Mouse (Mus musculus): ENCODE data around the gene Synm. TPM values are rescaled to one million over a fixed set of nuclear protein-coding genes. Genes with fewer than 3 reads are reported as not detected.
A peak's percentile ranks its signal among the peaks of the same experiment; 100 is the strongest.

Synm gene
- polyA plus RNA-seq, 1 experiment from 2014 or later = 1.3 TPM

GRCm38 (mm10) chr7:67788713-67789112 is 29.2 kb upstream of the Synm start:
- ATAC-seq (ENCODE audit: low FRiP score) (0 out of 2 replicates have a peak, but pooled peaks have one; percentile 50), DNase-seq (ENCODE audit: low spot score, missing footprints) (peak; percentile 97)
- 15% methylated on average over 10 of the region's 10 CpGs for WGBS
- Histone ChIP-seq H3K9me3 (ENCODE audit: control insufficient read depth, low read length) (no peaks in the 10 kb centered on the region), H3K4me1 (ENCODE audit: control insufficient read depth, insufficient read depth, low read length) (no peaks in the 10 kb centered on the region), H3K27ac (ENCODE audit: low read depth, low read length) (no peak overlapping the region), H3K27me3 (ENCODE audit: control insufficient read depth, insufficient read depth, low read length) (no peaks in the 10 kb centered on the region), H3K4me2 (no peak overlapping the region), H3K9ac (ENCODE audit: low read length) (no peak overlapping the region), H3K4me3 (ENCODE audit: low read depth, low read length) (no peak overlapping the region), H3K36me3 (ENCODE audit: control insufficient read depth, insufficient read depth, low read length) (no peaks in the 10 kb centered on the region)

DNA sequence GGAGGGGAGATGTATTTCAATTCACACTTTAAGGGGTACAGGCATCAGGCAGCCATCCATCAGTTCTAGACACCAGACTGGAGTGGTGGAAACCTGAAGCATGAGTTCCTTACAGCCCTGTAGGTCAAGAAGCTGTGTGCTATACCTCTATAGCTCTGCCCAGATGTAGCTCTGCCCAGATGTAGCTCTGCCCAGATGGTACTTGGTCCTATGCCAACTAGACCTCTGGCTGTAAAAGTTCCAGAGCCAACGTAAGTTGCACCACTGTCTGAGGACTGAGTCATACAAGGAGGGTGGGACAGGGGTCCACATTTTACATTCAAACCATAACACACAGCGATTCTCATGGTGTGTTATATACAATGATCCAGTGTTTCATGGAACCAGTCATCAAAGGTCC is 28.3 kb upstream of the Synm start:
- DNase-seq (ENCODE audit: low spot score, missing footprints) (no peak), ATAC-seq (ENCODE audit: low FRiP score) (no peak)
- H3K36me3 ChIP-seq (ENCODE audit: control insufficient read depth, insufficient read depth, low read length) = no peaks in the 10 kb centered on the region
- no peaks in the 10 kb centered on the region for H3K9me3 ChIP-seq (ENCODE audit: control insufficient read depth, low read length)
- H3K4me1 ChIP-seq (ENCODE audit: control insufficient read depth, insufficient read depth, low read length) = no peaks in the 10 kb centered on the region
- H3K4me2 ChIP-seq = no peak overlapping the region
- 71% methylated on average over 2 of the region's 2 CpGs for WGBS
- H3K27me3 ChIP-seq (ENCODE audit: control insufficient read depth, insufficient read depth, low read length) = no peaks in the 10 kb centered on the region
- no peak overlapping the region for H3K27ac ChIP-seq (ENCODE audit: low read depth, low read length)
- no peak overlapping the region for H3K4me3 ChIP-seq (ENCODE audit: low read depth, low read length)
- H3K9ac ChIP-seq (ENCODE audit: low read length) = no peak overlapping the region

GRCm38 (mm10) chr7:67776636-67777305 is 17.2 kb upstream of the Synm start:
- Histone ChIP-seq H3K27me3 (ENCODE audit: control insufficient read depth, insufficient read depth, low read length) (no peaks in the 10 kb centered on the region), H3K9ac (ENCODE audit: low read length) (no peak overlapping the region), H3K36me3 (ENCODE audit: control insufficient read depth, insufficient read depth, low read length) (no peaks in the 10 kb centered on the region), H3K27ac (ENCODE audit: low read depth, low read length) (no peak overlapping the region), H3K4me1 (ENCODE audit: control insufficient read depth, insufficient read depth, low read length) (0 out of 2 replicates have a peak, but pooled peaks cover 3% of the 10 kb centered on the region), H3K4me3 (ENCODE audit: low read depth, low read length) (no peak overlapping the region), H3K4me2 (no peak overlapping the region), H3K9me3 (ENCODE audit: control insufficient read depth, low read length) (no peaks in the 10 kb centered on the region)
- ATAC-seq (ENCODE audit: low FRiP score) (no peak), DNase-seq (ENCODE audit: low spot score, missing footprints) (peak; percentile 87)
- WGBS = 34% methylated on average over 12 of the region's 12 CpGs

- Histone ChIP-seq H3K27me3 (ENCODE audit: control insufficient read depth, insufficient read depth, low read length) (no peaks in the 10 kb centered on the region), H3K9me3 (ENCODE audit: control insufficient read depth, low read length) (no peaks in the 10 kb centered on the region), H3K4me3 (ENCODE audit: low read depth, low read length) (no peak overlapping the region), H3K4me2 (no peak overlapping the region), H3K27ac (ENCODE audit: low read depth, low read length) (no peak overlapping the region), H3K36me3 (ENCODE audit: control insufficient read depth, insufficient read depth, low read length) (no peaks in the 10 kb centered on the region), H3K4me1 (ENCODE audit: control insufficient read depth, insufficient read depth, low read length) (0 out of 2 replicates have a peak, but pooled peaks cover 3% of the 10 kb centered on the region), H3K9ac (ENCODE audit: low read length) (no peak overlapping the region)
- DNase-seq (ENCODE audit: low spot score, missing footprints) (no peak), ATAC-seq (ENCODE audit: low FRiP score) (no peak)
- 89% methylated on average over 3 of the region's 3 CpGs for WGBS
Measured at GRCm38 (mm10) chr7:67775623-67776022, 16.1 kb upstream of the Synm start.

GRCm38 (mm10) chr7:67772231-67772630 is 12.7 kb upstream of the Synm start:
- Histone ChIP-seq H3K36me3 (ENCODE audit: control insufficient read depth, insufficient read depth, low read length) (no peaks in the 10 kb centered on the region), H3K4me2 (no peak overlapping the region), H3K4me3 (ENCODE audit: low read depth, low read length) (no peak overlapping the region), H3K9ac (ENCODE audit: low read length) (no peak overlapping the region), H3K27ac (ENCODE audit: low read depth, low read length) (no peak overlapping the region), H3K9me3 (ENCODE audit: control insufficient read depth, low read length) (no peaks in the 10 kb centered on the region), H3K27me3 (ENCODE audit: control insufficient read depth, insufficient read depth, low read length) (no peaks in the 10 kb centered on the region), H3K4me1 (ENCODE audit: control insufficient read depth, insufficient read depth, low read length) (0 out of 2 replicates have a peak, but pooled peaks cover 3% of the 10 kb centered on the region)
- DNase-seq (ENCODE audit: low spot score, missing footprints) = peak; percentile 28
- 93% methylated on average over 9 of the region's 9 CpGs for WGBS
- ATAC-seq (ENCODE audit: low FRiP score) = no peak

DNA sequence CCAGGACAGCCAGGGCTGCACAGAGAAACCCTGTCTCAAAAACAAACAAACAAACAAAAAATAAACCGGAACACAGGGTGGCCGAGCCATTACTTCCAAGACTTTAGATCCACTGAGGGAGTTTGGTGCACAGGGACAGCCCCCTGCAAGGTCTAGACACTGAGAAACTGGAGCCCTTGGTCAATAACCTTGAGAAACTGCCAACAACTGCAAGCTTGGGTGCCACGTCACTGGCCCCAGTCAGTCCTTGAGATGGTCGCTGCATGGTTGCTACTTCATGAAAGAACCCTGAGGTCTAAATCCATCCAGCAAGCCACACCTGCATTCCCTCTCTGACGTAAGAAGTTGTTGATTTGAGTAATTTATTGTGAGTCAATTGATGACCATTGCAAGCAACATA is 9.9 kb upstream of the Synm start:
- Histone ChIP-seq H3K4me2 (no peak overlapping the region), H3K36me3 (ENCODE audit: control insufficient read depth, insufficient read depth, low read length) (no peaks in the 10 kb centered on the region), H3K4me1 (ENCODE audit: control insufficient read depth, insufficient read depth, low read length) (no peaks in the 10 kb centered on the region), H3K9ac (ENCODE audit: low read length) (no peak overlapping the region), H3K4me3 (ENCODE audit: low read depth, low read length) (no peak overlapping the region), H3K9me3 (ENCODE audit: control insufficient read depth, low read length) (no peaks in the 10 kb centered on the region), H3K27ac (ENCODE audit: low read depth, low read length) (no peak overlapping the region), H3K27me3 (ENCODE audit: control insufficient read depth, insufficient read depth, low read length) (no peaks in the 10 kb centered on the region)
- ATAC-seq (ENCODE audit: low FRiP score) (no peak), DNase-seq (ENCODE audit: low spot score, missing footprints) (no peak)
- WGBS = 93% methylated on average over 5 of the region's 5 CpGs

DNA sequence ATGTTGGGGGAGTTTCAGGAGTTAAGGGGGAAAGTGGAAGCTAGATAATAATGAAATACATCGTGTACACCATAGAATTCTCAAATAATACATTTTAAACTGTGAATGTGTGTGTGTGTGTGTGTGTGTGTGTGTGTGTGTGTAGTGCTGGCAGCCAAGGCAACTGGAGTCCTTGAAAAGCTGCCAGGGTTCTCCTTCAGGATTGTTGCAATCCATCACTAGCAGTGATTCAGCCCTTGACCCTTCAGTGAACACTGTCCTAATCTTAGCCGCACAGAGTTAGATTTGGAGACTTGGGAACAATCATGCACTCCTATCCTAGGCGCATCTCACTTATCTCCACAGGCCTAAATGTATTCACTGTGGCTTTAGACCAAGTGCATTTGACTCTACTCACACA is 8.6 kb upstream of the Synm start:
- Histone ChIP-seq H3K36me3 (ENCODE audit: control insufficient read depth, insufficient read depth, low read length) (no peaks in the 10 kb centered on the region), H3K27ac (ENCODE audit: low read depth, low read length) (no peak overlapping the region), H3K4me1 (ENCODE audit: control insufficient read depth, insufficient read depth, low read length) (no peaks in the 10 kb centered on the region), H3K4me2 (no peak overlapping the region), H3K9ac (ENCODE audit: low read length) (no peak overlapping the region), H3K4me3 (ENCODE audit: low read depth, low read length) (no peak overlapping the region), H3K9me3 (ENCODE audit: control insufficient read depth, low read length) (no peaks in the 10 kb centered on the region), H3K27me3 (ENCODE audit: control insufficient read depth, insufficient read depth, low read length) (no peaks in the 10 kb centered on the region)
- no peak for DNase-seq (ENCODE audit: low spot score, missing footprints)
- 93% methylated on average over 3 of the region's 3 CpGs for WGBS
- no peak for ATAC-seq (ENCODE audit: low FRiP score)

DNA sequence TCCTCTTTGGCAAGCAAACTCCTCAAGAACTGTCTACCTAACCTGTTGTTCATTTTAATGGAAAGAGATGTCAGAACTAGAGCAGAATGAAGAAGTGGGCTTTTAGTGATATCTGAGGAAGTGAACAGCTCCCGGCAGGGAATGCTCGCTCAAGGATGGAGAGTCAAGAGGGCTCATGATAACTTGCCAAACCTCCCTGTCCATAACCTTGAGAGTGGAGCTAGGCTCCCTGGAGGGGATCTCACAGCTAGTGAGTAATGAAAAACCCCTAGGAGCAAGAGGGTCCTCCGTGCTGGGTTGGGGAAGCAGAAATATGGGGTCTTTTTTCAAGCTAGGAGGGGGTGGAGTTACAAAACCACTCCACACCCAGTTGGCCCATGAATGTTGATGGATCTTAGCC is 4.1 kb upstream of the Synm start:
- peaks cover 2% of the 10 kb centered on the region; the same call in 1 of the 2 replicates for H3K4me1 ChIP-seq (ENCODE audit: control insufficient read depth, insufficient read depth, low read length)
- ATAC-seq (ENCODE audit: low FRiP score) (no peak), DNase-seq (ENCODE audit: low spot score, missing footprints) (no peak)
- peaks cover 3% of the 10 kb centered on the region for H3K27me3 ChIP-seq (ENCODE audit: control insufficient read depth, insufficient read depth, low read length)
- H3K4me2 ChIP-seq = no peak overlapping the region
- H3K27ac ChIP-seq (ENCODE audit: low read depth, low read length) = no peak overlapping the region
- H3K4me3 ChIP-seq (ENCODE audit: low read depth, low read length) = no peak overlapping the region
- WGBS = 80% methylated on average over 3 of the region's 3 CpGs
- H3K9me3 ChIP-seq (ENCODE audit: control insufficient read depth, low read length) = no peaks in the 10 kb centered on the region
- H3K36me3 ChIP-seq (ENCODE audit: control insufficient read depth, insufficient read depth, low read length) = no peaks in the 10 kb centered on the region
- no peak overlapping the region for H3K9ac ChIP-seq (ENCODE audit: low read length)

DNA sequence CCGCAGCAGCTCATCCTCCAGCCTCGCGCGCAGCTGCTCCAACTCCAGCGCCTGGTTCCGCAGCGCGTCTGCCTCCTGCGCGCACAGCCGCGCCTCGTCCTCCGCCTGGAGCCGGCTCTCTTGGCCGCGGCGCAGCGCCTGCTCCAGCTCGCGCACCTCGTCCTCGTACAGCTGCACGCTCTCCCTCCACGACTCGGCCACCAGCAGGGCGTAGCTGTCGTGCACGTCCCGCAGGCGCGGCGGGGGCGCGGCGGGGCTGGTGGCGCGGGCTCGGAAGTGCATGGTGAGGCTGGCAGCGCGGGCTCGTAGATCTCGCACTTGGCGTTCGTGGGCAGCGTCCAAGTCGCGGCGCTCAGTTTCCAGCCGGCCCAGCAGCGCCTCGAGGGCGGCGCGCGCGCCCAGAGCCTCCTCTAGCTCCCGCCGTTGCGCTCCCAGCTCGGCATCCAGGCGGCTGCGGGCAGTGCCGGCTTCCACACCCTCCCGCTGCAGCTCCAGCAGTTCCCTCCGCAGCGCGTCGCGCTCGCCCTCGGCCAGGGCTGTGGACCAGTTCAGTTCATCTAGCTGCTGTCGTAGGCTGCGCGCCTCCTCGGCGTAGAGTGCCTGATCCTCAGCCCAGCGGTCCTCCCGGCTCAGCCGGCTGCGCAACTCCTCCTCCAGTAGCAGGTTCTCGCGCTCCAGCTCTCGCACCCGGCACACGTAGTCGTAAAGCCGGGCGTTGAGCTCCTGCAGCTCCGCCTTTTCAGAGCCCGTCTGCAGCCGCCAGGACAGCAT is 499 bp downstream of the Synm start:
- DNase-seq (ENCODE audit: low spot score, missing footprints) (peak; percentile 98), ATAC-seq (ENCODE audit: low FRiP score) (peak; percentile 80)
- Histone ChIP-seq H3K36me3 (ENCODE audit: control insufficient read depth, insufficient read depth, low read length) (no peaks in the 10 kb centered on the region), H3K9me3 (ENCODE audit: control insufficient read depth, low read length) (no peaks in the 10 kb centered on the region), H3K27ac (ENCODE audit: low read depth, low read length) (no peak overlapping the region), H3K4me1 (ENCODE audit: control insufficient read depth, insufficient read depth, low read length) (peaks cover 2% of the 10 kb centered on the region; the same call in 1 of the 2 replicates), H3K4me2 (peak overlapping the region; percentile 97), H3K9ac (ENCODE audit: low read length) (peak overlapping the region; percentile 48), H3K4me3 (ENCODE audit: low read depth, low read length) (peak overlapping the region; percentile 40), H3K27me3 (ENCODE audit: control insufficient read depth, insufficient read depth, low read length) (peaks cover 10% of the 10 kb centered on the region)
- under 1% methylated on average over 80 of the region's 92 CpGs for WGBS

Measured in midbrain, embryonic 11.5 days (tissue).